Mouse (Mus musculus) lung, postnatal 0 days (tissue): ENCODE data around the gene Ptprn2.

Experiments used
- CTCF ChIP-seq: IDR thresholded peaks from 2 replicates; pipeline ENCODE4 v1.5.1; 2016; ENCODE audit warnings: antibody characterized with exemption, mild to moderate bottlenecking
- EP300 ChIP-seq: IDR thresholded peaks from 2 replicates; pipeline ENCODE4 v1.6.1; 2016; ENCODE audit warnings: antibody characterized with exemption, mild to moderate bottlenecking, control low read depth

DNA sequence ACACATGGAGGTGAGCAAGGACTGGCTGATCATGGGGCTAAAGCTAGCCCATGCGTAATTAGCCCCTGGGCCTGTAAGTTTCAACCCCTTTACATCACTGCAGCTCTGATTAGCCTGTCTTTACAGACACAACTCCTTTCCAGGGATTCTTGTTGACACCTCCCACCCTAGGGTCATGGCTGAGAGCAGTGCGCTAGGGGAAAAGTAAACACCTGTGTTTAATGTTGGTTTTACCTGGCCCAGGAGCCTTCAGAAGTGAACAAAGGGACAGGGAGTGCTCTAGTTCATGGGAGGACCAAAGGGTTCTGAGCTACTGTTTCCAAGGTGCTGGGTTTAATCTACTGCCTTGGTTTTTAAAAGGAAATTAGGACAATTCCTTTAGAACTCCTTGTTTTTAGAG is 100.6 kb downstream of the Ptprn2 start:
- TF ChIP-seq CTCF (no peak), EP300 (no peak)
